Mouse (Mus musculus) inflammation-experienced regulatory T-cells, adult 16 weeks (primary cell): ENCODE results near the gene Pole2. TPM values are rescaled to one million over a fixed set of nuclear protein-coding genes. Genes with fewer than 3 reads are reported as not detected.

Source experiments
- polyA plus RNA-seq: library from polyadenylated mRNA; unstranded; fragments of 100-300 nt; shearing (Covaris generic); gene quantifications from one replicate; pipeline ENCODE4 v1.2.1, GENCODE M21; 2017

Pole2 gene
- polyA plus RNA-seq = 7.7 TPM

GRCm38 (mm10) chr12:69227776-69228466, at the start of gene Pole2:
Pole2 (minus strand) TSS chr12:69228195.

GRCm38 (mm10) chr12:69240876-69241275, 12.9 kb upstream of the Pole2 start, which contains the start of gene Klhdc1:
Klhdc1 (plus strand) TSS chr12:69241176.

GRCm38 (mm10) chr12:69204052-69204833, 23.8 kb downstream of the Pole2 start, which contains the start of gene Gm49384:
Gm49384 (minus strand) TSS chr12:69204267.

GRCm38 (mm10) chr12:69198164-69198535, 29.8 kb downstream of the Pole2 start, which contains the start of gene Dnaaf2:
Dnaaf2 (minus strand) TSS chr12:69198429.

GRCm38 (mm10) chr12:69196444-69197377, 31.3 kb downstream of the Pole2 start, which contains the start of gene Gm49383:
Gm49383 (minus strand) TSS chr12:69197104.

GRCm38 (mm10) chr12:69183583-69184308, 44.2 kb downstream of the Pole2 start, which contains the start of the genes Rpl36al and Mgat2:
Rpl36al (minus strand) TSS chr12:69184083.
Mgat2 (plus strand) TSS chr12:69184157.

GRCm38 (mm10) chr12:69168461-69169106, 59.4 kb downstream of the Pole2 start, which contains the start of gene Lrr1:
Lrr1 (plus strand) TSS chr12:69168814.

GRCm38 (mm10) chr12:69158765-69159577, 69.0 kb downstream of the Pole2 start, which contains the start of gene Rps29:
Rps29 (minus strand) TSS chr12:69159186.

Other genes starting within 250 kb of the Pole2 start
- gene Rps29, start 69.0 kb downstream of the Pole2 start, polyA plus RNA-seq = 1,879 TPM
- gene Lrr1, start 59.4 kb downstream of the Pole2 start, polyA plus RNA-seq = 2.4 TPM
- gene Rpl36al, start 44.1 kb downstream of the Pole2 start, polyA plus RNA-seq = 421 TPM
- gene Mgat2, start 44.0 kb downstream of the Pole2 start, polyA plus RNA-seq = 24.1 TPM
- gene Gm49383, start 31.1 kb downstream of the Pole2 start, polyA plus RNA-seq = 23.6 TPM
- gene Dnaaf2, start 29.8 kb downstream of the Pole2 start, polyA plus RNA-seq = 7.8 TPM
- 20.6 TPM for gene Gm49384, start 23.9 kb downstream of the Pole2 start, polyA plus RNA-seq
- 23.7 TPM for gene Klhdc1, start 13.0 kb upstream of the Pole2 start, polyA plus RNA-seq
- 12.8 TPM for gene Klhdc2, start 68.5 kb upstream of the Pole2 start, polyA plus RNA-seq
- 152 TPM for gene Nemf, start 129.0 kb upstream of the Pole2 start, polyA plus RNA-seq
- gene Arf6, start 144.0 kb upstream of the Pole2 start, polyA plus RNA-seq = 13.7 TPM
- gene Gm9887, start 144.3 kb upstream of the Pole2 start, polyA plus RNA-seq = not detected